Mouse (Mus musculus) olfactory bulb, adult 2 months (tissue): ENCODE results near the gene 3110009E18Rik. TPM values are rescaled to one million over a fixed set of nuclear protein-coding genes. Genes with fewer than 3 reads are reported as not detected.

Experiments
- H3K27ac ChIP-seq: fragments of 200-500 bp; 2 replicates; pipeline ENCODE4 v1.5.1; 2012; ENCODE audit warnings: low read depth, low read length; ENCODE audit not compliant: insufficient read depth
- H3K4me1 ChIP-seq: fragments of 200-500 bp; 2 replicates; pipeline ENCODE4 v1.6.1; 2012; ENCODE audit warnings: low read length; ENCODE audit not compliant: control insufficient read depth, insufficient read depth
- H3K4me3 ChIP-seq: fragments of 200-500 bp; 2 replicates; pipeline ENCODE4 v1.5.1; 2012; ENCODE audit warnings: mild to moderate bottlenecking, low read depth, low read length, moderate library complexity; ENCODE audit not compliant: insufficient read depth
- CTCF ChIP-seq: fragments of 200-500 bp; IDR thresholded peaks from 2 replicates; pipeline ENCODE4 v1.5.1; 2012; ENCODE audit warnings: low read depth, mild to moderate bottlenecking, low read length, moderate library complexity; ENCODE audit not compliant: insufficient read depth
- POLR2A ChIP-seq: fragments of 200-500 bp; IDR thresholded peaks from 2 replicates; pipeline ENCODE4 v1.6.1; 2012; ENCODE audit warnings: mild to moderate bottlenecking, low read depth, low read length, moderate library complexity; ENCODE audit not compliant: insufficient read depth
- WGBS: fragments of 180-500 bp; shearing (Covaris S2); methylation state at CpG from one replicate; pipeline ENCODE4 v1.1.7; 2018; 5-methylcytosine and 5-hydroxymethylcytosine counted together
- polyA plus RNA-seq: library from polyadenylated mRNA; stranded (reverse); fragments of >200 nt; gene quantifications from 2 replicates; pipeline ENCODE4 v1.2.4, GENCODE M21; 2012; ENCODE audit warnings: low replicate concordance; ENCODE audit not compliant: missing spikeins, insufficient read depth, insufficient read length

3110009E18Rik gene
- polyA plus RNA-seq, 1 experiment = not detected

DNA sequence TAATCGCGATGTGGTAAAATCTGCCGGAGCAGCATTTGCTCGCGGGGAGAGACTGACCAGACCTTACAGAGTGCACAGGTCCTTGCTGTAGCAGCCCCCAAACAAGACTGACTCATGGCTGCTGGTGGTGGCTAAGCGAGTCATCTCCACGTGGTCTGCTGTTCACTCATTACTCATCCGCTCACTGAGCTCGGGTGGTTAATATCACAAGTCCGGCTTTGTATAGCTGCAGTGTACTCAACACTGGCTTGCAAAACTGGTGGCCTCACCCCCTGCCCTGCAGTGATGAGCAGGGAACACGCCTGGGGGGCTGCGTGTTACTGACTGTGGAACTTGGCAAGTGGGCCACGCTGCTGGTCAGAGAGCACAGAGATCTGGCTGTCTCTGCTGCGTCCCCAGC, 115.4 kb downstream of the 3110009E18Rik start:
- TF ChIP-seq POLR2A (no peak), CTCF (no peak)
- H3K4me3 ChIP-seq = no peak overlapping the region
- peaks cover 9% of the 10 kb centered on the region for H3K4me1 ChIP-seq
- 60% methylated on average over 14 of the region's 14 CpGs for WGBS
- H3K27ac ChIP-seq = no peak overlapping the region

DNA sequence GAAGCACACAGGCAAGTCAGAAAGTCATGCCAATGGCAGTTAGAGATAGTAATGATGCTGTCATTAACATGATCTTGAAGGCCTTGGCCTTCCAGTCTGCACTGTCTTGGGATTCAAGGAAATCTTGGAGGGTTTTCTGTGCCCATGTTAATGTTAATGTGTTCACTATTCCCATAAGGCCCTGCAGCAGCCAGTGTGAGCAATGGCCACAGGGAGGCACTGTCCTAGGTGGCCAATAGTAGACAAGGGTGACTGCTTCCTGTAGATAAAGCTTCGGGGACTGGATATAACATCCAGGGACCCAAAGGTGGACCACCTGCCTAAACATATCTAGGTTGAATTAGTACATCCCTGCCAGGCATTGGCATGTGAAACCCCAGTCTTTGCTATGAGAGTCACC, 116.1 kb downstream of the 3110009E18Rik start:
- Histone ChIP-seq H3K27ac (no peak overlapping the region), H3K4me3 (no peak overlapping the region), H3K4me1 (peaks cover 9% of the 10 kb centered on the region)
- 90% methylated on average over 1 of the region's 1 CpGs for WGBS
- TF ChIP-seq CTCF (no peak), POLR2A (no peak)

Other genes starting within 250 kb of the 3110009E18Rik start
- not detected in 2 replicates for gene Tmem177, start 208.0 kb upstream of the 3110009E18Rik start, polyA plus RNA-seq
- gene Cfap221, start 124.0 kb upstream of the 3110009E18Rik start, polyA plus RNA-seq = not detected in 2 replicates
- gene Sctr, start 114.3 kb upstream of the 3110009E18Rik start, polyA plus RNA-seq = not detected in 2 replicates
- gene Tmem37, start 47.1 kb upstream of the 3110009E18Rik start, polyA plus RNA-seq = not detected in 2 replicates
- not detected in 2 replicates for gene Dbi, start 109 bp upstream of the 3110009E18Rik start, polyA plus RNA-seq
- not detected in 2 replicates for gene Steap3, start 151.5 kb downstream of the 3110009E18Rik start, polyA plus RNA-seq
- not detected in 2 replicates for gene C1ql2, start 219.4 kb downstream of the 3110009E18Rik start, polyA plus RNA-seq